ENCODE assay signal across 8 mouse cellular contexts in genomic region chr10:43221659-43222058, GRCm38 (mm10). TPM values are rescaled to one million over a fixed set of nuclear protein-coding genes. Genes with fewer than 3 reads are reported as not detected.
DNase-seq lines count a peak whose midpoint lies in the region; ATAC-seq lines count a peak whose summit lies in the region.

No protein-coding gene starts in this region.

- DNase-seq in cerebellum, adult 11 months, result peak; percentile 54
- no peak for DNase-seq in cerebellum, adult 8-10 months
- peak; percentile 10 to 23 for DNase-seq in spleen, postnatal 14 days (ENCODE audit: low spot score in 2 of 2)
- no peak for DNase-seq in spleen, adult 18-20 months
- DNase-seq in gastrocnemius, postnatal 4 days (ENCODE audit: low spot score in 2 of 2), result peak; percentile 17 to 20
- DNase-seq in kidney, postnatal 4 days, result peak; percentile 55 to 67
- no peak for DNase-seq in midbrain, embryonic 11.5 days (ENCODE audit: low spot score, missing footprints)
- DNase-seq in layer of hippocampus, postnatal 25 days (ENCODE audit: extremely low spot score in 1 of 2, low spot score in 1 of 2), result no peak

- peaks cover 2% of the 10 kb centered on the region; the same call in 1 of the 2 replicates for H3K4me1 ChIP-seq in midbrain, embryonic 11.5 days (ENCODE audit: control insufficient read depth, insufficient read depth, low read length)

- no peaks in the 10 kb centered on the region for H3K27me3 ChIP-seq in midbrain, embryonic 11.5 days (ENCODE audit: control insufficient read depth, insufficient read depth, low read length)

- peak; percentile 57 for ATAC-seq in midbrain, embryonic 11.5 days (ENCODE audit: low FRiP score)

- WGBS in midbrain, embryonic 11.5 days, result under 1% methylated on average over 25 of the region's 25 CpGs

- H3K36me3 ChIP-seq in midbrain, embryonic 11.5 days (ENCODE audit: control insufficient read depth, insufficient read depth, low read length), result no peaks in the 10 kb centered on the region

- H3K27ac ChIP-seq in midbrain, embryonic 11.5 days (ENCODE audit: low read depth, low read length), result 0 out of 2 replicates have a peak overlapping the region, but pooled peaks have one; percentile 31

- H3K4me2 ChIP-seq in midbrain, embryonic 11.5 days, result peak overlapping the region; percentile 79

- no peaks in the 10 kb centered on the region for H3K9me3 ChIP-seq in midbrain, embryonic 11.5 days (ENCODE audit: control insufficient read depth, low read length)

- peak overlapping the region; percentile 85 for H3K4me3 ChIP-seq in midbrain, embryonic 11.5 days (ENCODE audit: low read depth, low read length)

- peak overlapping the region; percentile 70 for H3K9ac ChIP-seq in midbrain, embryonic 11.5 days (ENCODE audit: low read length)

RNA-seq across cellular contexts. Expression of gene Pdss2, which starts 0.4 kb away (rescaled TPM):
- 10 to 100 TPM; 17.6 to 20.5 TPM for total RNA-seq in gastrocnemius, postnatal 4 days (2021)
- polyA plus RNA-seq in midbrain, embryonic 11.5 days (2014; fragmentation: Nextera tagmentation; extraction: Ambion mirVana), result 14.7 and 16.6 TPM in 2 replicates
- total RNA-seq in layer of hippocampus, postnatal 25 days (2021), result 10 to 100 TPM; 15.4 to 16.2 TPM

RNA-seq across cellular contexts. Expression of gene 9030612E09Rik, which starts 47.2 kb away (rescaled TPM):
- 1 to 10 TPM; 1.9 to 2.4 TPM for total RNA-seq in gastrocnemius, postnatal 4 days (2021)
- polyA plus RNA-seq in midbrain, embryonic 11.5 days (2014; fragmentation: Nextera tagmentation; extraction: Ambion mirVana), result 0.92 and 1.5 TPM in 2 replicates
- total RNA-seq in layer of hippocampus, postnatal 25 days (2021), result 1 to 10 TPM; 1.5 to 1.7 TPM

RNA-seq across cellular contexts. Expression of gene Sobp, which starts 47.3 kb away (rescaled TPM):
- total RNA-seq in gastrocnemius, postnatal 4 days (2021), result 10 to 100 TPM; 21.5 to 25.4 TPM
- polyA plus RNA-seq in midbrain, embryonic 11.5 days (2014; fragmentation: Nextera tagmentation; extraction: Ambion mirVana), result 5.7 and 5.8 TPM in 2 replicates
- total RNA-seq in layer of hippocampus, postnatal 25 days (2021), result 10 to 100 TPM; 79.9 to 91.3 TPM

Comparison
In these comparisons a context has a peak if more than half of its experiments do, and no peak if none do; other contexts are left out.
1. DNase-seq: peak in cerebellum, adult 11 months (single experiment), spleen, postnatal 14 days (2 of 2), gastrocnemius, postnatal 4 days (2 of 2) and kidney, postnatal 4 days (2 of 2); none in cerebellum, adult 8-10 months (single experiment), spleen, adult 18-20 months (0 of 2), midbrain, embryonic 11.5 days (single experiment) and layer of hippocampus, postnatal 25 days (0 of 2).